Mouse (Mus musculus): ENCODE measurements around the gene Sin3b. TPM values are rescaled to one million over a fixed set of nuclear protein-coding genes. Genes with fewer than 3 reads are reported as not detected.
"Not testable (repeated sequence)": the region's sequence is repeated elsewhere in the genome, so short reads cannot be mapped to it uniquely, and the experiment has no call there.

The Sin3b gene
- polyA plus RNA-seq (2015; fragmentation: Nextera tagmentation; extraction: Ambion mirVana) = 81.1 and 87.7 TPM in 2 replicates

GRCm38 (mm10) chr8:72722769-72723650 lies at the start of gene Sin3b:
Sin3b (plus strand) TSS chr8:72723285.
- TF ChIP-seq CTCF (IDR thresholded peaks at IDR 0.05; ENCODE audit: low read depth) (no peak), EP300 (IDR thresholded peaks at IDR 0.05; ENCODE audit: low read depth) (no peak)
- peak; percentile 99 for ATAC-seq
- peaks cover 8% of the 10 kb centered on the region for H3K4me1 ChIP-seq (ENCODE audit: insufficient read depth)

GRCm38 (mm10) chr8:72674184-72674583 lies 48.9 kb upstream of the Sin3b start:
- no peak overlapping the region for H3K4me2 ChIP-seq (ENCODE audit: low read depth, low read length)
- H3K36me3 ChIP-seq (replicated peaks; ENCODE audit: insufficient read depth, low read length) = no peaks in the 10 kb centered on the region
- no peaks in the 10 kb centered on the region for H3K27me3 ChIP-seq (ENCODE audit: insufficient read depth, low read length)
- 75% methylated on average over 2 of the region's 2 CpGs for WGBS (ENCODE audit: insufficient replicate concordance)
- no peaks in the 10 kb centered on the region for H3K4me1 ChIP-seq (ENCODE audit: insufficient read depth)
- no peak overlapping the region for H3K4me3 ChIP-seq (ENCODE audit: low read depth, low read length)
- ATAC-seq (no peak), DNase-seq (no peak)
- TF ChIP-seq EP300 (IDR thresholded peaks at IDR 0.05; ENCODE audit: low read depth) (no peak), CTCF (IDR thresholded peaks at IDR 0.05; ENCODE audit: low read depth) (peak; percentile 47)
- no peaks in the 10 kb centered on the region for H3K9me3 ChIP-seq (ENCODE audit: low read length)
- no peak overlapping the region for H3K9ac ChIP-seq (replicated peaks)
- H3K27ac ChIP-seq (ENCODE audit: low read depth) = no peak overlapping the region

More at GRCm38 (mm10) chr8:72722769-72723650, at the start of gene Sin3b:
- WGBS (ENCODE audit: insufficient replicate concordance) = 13% methylated on average over 56 of the region's 56 CpGs
- peak within 1 kb of the TSS; percentile 88 for H3K4me3 ChIP-seq (ENCODE audit: low read depth, low read length)
- no peaks in the 10 kb centered on the region for H3K9me3 ChIP-seq (ENCODE audit: low read length)
- DNase-seq = peak; percentile 97
- H3K27me3 ChIP-seq (ENCODE audit: insufficient read depth, low read length) = no peaks in the 10 kb centered on the region
- H3K36me3 ChIP-seq (replicated peaks; ENCODE audit: insufficient read depth, low read length) = peaks cover 22% of the 10 kb centered on the region
- H3K9ac ChIP-seq (replicated peaks) = peak within 1 kb of the TSS; percentile 91
- H3K4me2 ChIP-seq (ENCODE audit: low read depth, low read length) = peak within 1 kb of the TSS; percentile 96
- 0 out of 2 replicates have a peak within 1 kb of the TSS, but pooled peaks have one; percentile 23 for H3K27ac ChIP-seq (ENCODE audit: low read depth)

- Histone ChIP-seq H3K4me1 (ENCODE audit: insufficient read depth) (no peaks in the 10 kb centered on the region), H3K4me2 (ENCODE audit: low read depth, low read length) (no peak overlapping the region), H3K27ac (ENCODE audit: low read depth) (no peak overlapping the region), H3K36me3 (replicated peaks; ENCODE audit: insufficient read depth, low read length) (no peaks in the 10 kb centered on the region), H3K9ac (replicated peaks) (no peak overlapping the region), H3K4me3 (ENCODE audit: low read depth, low read length) (no peak overlapping the region), H3K9me3 (ENCODE audit: low read length) (no peaks in the 10 kb centered on the region), H3K27me3 (ENCODE audit: insufficient read depth, low read length) (no peaks in the 10 kb centered on the region)
- 54% methylated on average over 4 of the region's 4 CpGs for WGBS (ENCODE audit: insufficient replicate concordance)
- TF ChIP-seq EP300 (IDR thresholded peaks at IDR 0.05; ENCODE audit: low read depth) (no peak), CTCF (IDR thresholded peaks at IDR 0.05; ENCODE audit: low read depth) (no peak)
- DNase-seq = no peak
- ATAC-seq = no peak
Measured at GRCm38 (mm10) chr8:72676436-72676835, 46.6 kb upstream of the Sin3b start.

GRCm38 (mm10) chr8:72676844-72677243 lies 46.2 kb upstream of the Sin3b start:
- WGBS (ENCODE audit: insufficient replicate concordance) = 56% methylated on average over 2 of the region's 2 CpGs
- DNase-seq; H3K4me2 ChIP-seq (ENCODE audit: low read depth, low read length); H3K36me3 ChIP-seq (replicated peaks; ENCODE audit: insufficient read depth, low read length); H3K4me3 ChIP-seq (ENCODE audit: low read depth, low read length); H3K9ac ChIP-seq (replicated peaks); H3K4me1 ChIP-seq (ENCODE audit: insufficient read depth); H3K9me3 ChIP-seq (ENCODE audit: low read length); ATAC-seq; H3K27ac ChIP-seq (ENCODE audit: low read depth); H3K27me3 ChIP-seq (ENCODE audit: insufficient read depth, low read length): not testable (repeated sequence)

GRCm38 (mm10) chr8:72677331-72677730 lies 45.8 kb upstream of the Sin3b start:
- no peak for DNase-seq
- ATAC-seq = no peak
- Histone ChIP-seq H3K27me3 (ENCODE audit: insufficient read depth, low read length) (no peaks in the 10 kb centered on the region), H3K4me1 (ENCODE audit: insufficient read depth) (no peaks in the 10 kb centered on the region), H3K27ac (ENCODE audit: low read depth) (no peak overlapping the region), H3K9ac (replicated peaks) (no peak overlapping the region), H3K9me3 (ENCODE audit: low read length) (no peaks in the 10 kb centered on the region), H3K4me3 (ENCODE audit: low read depth, low read length) (no peak overlapping the region), H3K4me2 (ENCODE audit: low read depth, low read length) (no peak overlapping the region), H3K36me3 (replicated peaks; ENCODE audit: insufficient read depth, low read length) (no peaks in the 10 kb centered on the region)
- 64% methylated on average over 5 of the region's 5 CpGs for whole genome bisulfite sequencing (ENCODE audit: insufficient replicate concordance)
- no peak for TF ChIP-seq CTCF (IDR thresholded peaks at IDR 0.05; ENCODE audit: low read depth)
- no peak for TF ChIP-seq EP300 (IDR thresholded peaks at IDR 0.05; ENCODE audit: low read depth)

DNA sequence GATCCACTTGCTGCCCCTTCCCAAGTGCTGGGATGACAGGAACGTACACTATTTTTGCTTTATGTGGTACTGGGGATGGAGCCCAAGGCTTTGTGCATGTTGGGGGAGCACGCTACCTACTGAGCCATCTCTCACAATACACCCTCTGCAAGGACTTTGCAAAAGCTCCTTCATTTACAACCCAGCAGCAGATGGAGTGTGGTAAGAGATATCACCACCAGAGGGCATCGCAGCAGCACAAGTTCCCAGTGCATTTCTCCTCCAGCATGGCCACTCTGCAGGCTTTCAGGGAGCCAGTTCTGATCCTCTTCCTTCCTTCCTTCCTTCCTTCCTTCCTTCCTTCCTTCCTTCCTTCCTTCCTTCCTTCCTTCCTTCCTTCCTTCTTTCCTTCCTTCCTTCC lies 43.0 kb upstream of the Sin3b start:
- H3K27me3 ChIP-seq (ENCODE audit: insufficient read depth, low read length) = no peaks in the 10 kb centered on the region
- WGBS (ENCODE audit: insufficient replicate concordance) = 20% methylated on average over 3 of the region's 3 CpGs
- ATAC-seq (no peak), DNase-seq (peak; percentile 59)
- no peaks in the 10 kb centered on the region for H3K9me3 ChIP-seq (ENCODE audit: low read length)
- TF ChIP-seq EP300 (IDR thresholded peaks at IDR 0.05; ENCODE audit: low read depth) (no peak), CTCF (IDR thresholded peaks at IDR 0.05; ENCODE audit: low read depth) (peak; percentile 82)
- no peak overlapping the region for H3K9ac ChIP-seq (replicated peaks)
- H3K36me3 ChIP-seq (replicated peaks; ENCODE audit: insufficient read depth, low read length) = no peaks in the 10 kb centered on the region
- H3K4me3 ChIP-seq (ENCODE audit: low read depth, low read length) = no peak overlapping the region
- H3K4me1 ChIP-seq (ENCODE audit: insufficient read depth) = no peaks in the 10 kb centered on the region
- H3K27ac ChIP-seq (ENCODE audit: low read depth) = no peak overlapping the region
- H3K4me2 ChIP-seq (ENCODE audit: low read depth, low read length) = no peak overlapping the region

Measured in liver, postnatal 0 days (tissue).